Mouse (Mus musculus) cerebellum, adult 2 months (tissue): ENCODE measurements at regions not wholly inside any gene's neighbourhood (a gene's known extent, or its start where the extent isn't known, plus 50 kb on each side); places are given as distances from the start of the nearest gene placed in this dataset.

ENCODE experiments used
- CTCF ChIP-seq: fragments of 200-500 bp; IDR thresholded peaks from 2 replicates; pipeline ENCODE4 v1.5.1; 2011; ENCODE audit warnings: low read depth, mild to moderate bottlenecking, control low read depth, low read length, moderate library complexity, borderline replicate concordance; ENCODE audit not compliant: insufficient read depth
- POLR2A ChIP-seq: fragments of 200-500 bp; IDR thresholded peaks from 2 replicates; pipeline ENCODE4 v1.6.1; 2011; ENCODE audit warnings: low read length, control low read depth, borderline replicate concordance; ENCODE audit not compliant: insufficient read depth

DNA sequence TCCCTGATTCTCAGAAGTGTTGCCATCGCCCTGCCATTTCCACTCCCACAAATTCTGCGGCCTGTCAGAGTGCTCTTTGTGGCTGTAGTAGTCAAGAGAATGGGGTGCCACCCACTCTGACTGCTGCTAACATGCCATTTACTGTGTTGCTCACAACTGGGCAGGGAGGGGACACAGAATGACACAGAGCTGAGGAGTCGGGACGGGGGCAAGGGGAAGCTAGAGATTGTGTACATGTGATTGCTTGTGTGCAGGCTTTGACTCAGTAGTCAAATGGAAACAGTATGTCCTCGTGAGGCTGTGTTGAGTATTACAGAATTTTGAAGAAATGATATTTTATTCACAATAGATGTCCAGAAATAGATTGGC, 595.6 kb downstream of the Nr2f2 start:
- TF ChIP-seq CTCF (no peak), POLR2A (no peak)
